Mouse (Mus musculus) megakaryocyte progenitor cell, adult 5-6 weeks (primary cell): ENCODE results near the gene Erich2. TPM values are rescaled to one million over a fixed set of nuclear protein-coding genes. Genes with fewer than 3 reads are reported as not detected.

Experiments
- ATAC-seq: replicated peaks from 2 replicates; pipeline ENCODE4 v1.8.0; 2016; ENCODE audit warnings: mild to moderate bottlenecking, moderate TSS enrichment, inconsistent platforms; ENCODE audit not compliant: poor library complexity
- total RNA-seq, 2 experiments: library from RNA; stranded (forward) in 1 of 2; stranded (reverse) in 1 of 2; fragments of 157-497, 149-512 nt in 1 of 2; fragments of 200-1000 nt in 1 of 2; gene quantifications; 2 replicates each; pipeline versions ENCODE4 v1.2.3 to v1.2.4; 2015 to 2017

Gene Erich2
- total RNA-seq (2015) (not detected in 2 replicates), total RNA-seq (2017) (not detected in 2 replicates)

- no peak for ATAC-seq
Observed at GRCm38 (mm10) chr2:70508496-70508895, at the start of gene Erich2. TSS of gene Erich2 (plus strand) at chr2:70508819.

GRCm38 (mm10) chr2:70463606-70464005 lies 45.0 kb upstream of the Erich2 start:
- no peak for ATAC-seq

GRCm38 (mm10) chr2:70471136-70471535 lies 37.5 kb upstream of the Erich2 start:
- no peak for ATAC-seq

- ATAC-seq, result no peak
Observed at GRCm38 (mm10) chr2:70471861-70472620, 36.6 kb upstream of the Erich2 start.

GRCm38 (mm10) chr2:70497715-70498318 lies 10.8 kb upstream of the Erich2 start:
- ATAC-seq, result peak; percentile 42

- ATAC-seq, result peak; percentile 58
Observed at GRCm38 (mm10) chr2:70503436-70503835, 5.2 kb upstream of the Erich2 start.

- no peak for ATAC-seq
Observed at GRCm38 (mm10) chr2:70505229-70505628, 3.4 kb upstream of the Erich2 start.

GRCm38 (mm10) chr2:70505896-70506295 lies 2.7 kb upstream of the Erich2 start:
- peak; percentile 52 for ATAC-seq

GRCm38 (mm10) chr2:70506372-70506771 lies 2.2 kb upstream of the Erich2 start:
- ATAC-seq, result no peak

GRCm38 (mm10) chr2:70509021-70509632 lies 508 bp downstream of the Erich2 start:
- ATAC-seq, result peak; percentile 73

- ATAC-seq, result 0 out of 2 replicates have a peak, but pooled peaks have one; percentile 26
Observed at GRCm38 (mm10) chr2:70538283-70538682, 29.7 kb downstream of the Erich2 start.

- ATAC-seq, result no peak
Observed at GRCm38 (mm10) chr2:70550671-70551070, 42.1 kb downstream of the Erich2 start.

GRCm38 (mm10) chr2:70551446-70551845 lies 42.8 kb downstream of the Erich2 start:
- no peak for ATAC-seq

GRCm38 (mm10) chr2:70552067-70552598 lies 43.5 kb downstream of the Erich2 start:
- ATAC-seq, result no peak

GRCm38 (mm10) chr2:70552772-70553171 lies 44.2 kb downstream of the Erich2 start, which contains the start of gene Gad1:
TSS of gene Gad1 (plus strand) at chr2:70553072.
- ATAC-seq, result no peak

GRCm38 (mm10) chr2:70553826-70554225 lies 45.2 kb downstream of the Erich2 start:
- ATAC-seq, result no peak

GRCm38 (mm10) chr2:70558112-70558842 lies 49.7 kb downstream of the Erich2 start:
- ATAC-seq, result peak; percentile 71

GRCm38 (mm10) chr2:70558843-70559451 lies 50.3 kb downstream of the Erich2 start:
- no peak for ATAC-seq

- peak; percentile 78 for ATAC-seq
Observed at GRCm38 (mm10) chr2:70559520-70559919, 50.9 kb downstream of the Erich2 start.

GRCm38 (mm10) chr2:70561077-70561795 lies 52.6 kb downstream of the Erich2 start:
- peak; percentile 29; the same call in 1 of the 2 replicates for ATAC-seq
